Mouse (Mus musculus) embryonic fibroblast, embryonic 13.5 days (primary cell): ENCODE data around the gene Ncoa1.

Source experiments
- CTCF ChIP-seq: IDR thresholded peaks from 2 replicates; pipeline ENCODE4 v1.5.1; 2011; ENCODE audit warnings: mild to moderate bottlenecking, control low read depth, low read length, moderate library complexity, borderline replicate concordance; ENCODE audit not compliant: insufficient read depth
- POLR2A ChIP-seq: IDR thresholded peaks from 2 replicates; pipeline ENCODE4 v1.6.1; 2011; ENCODE audit warnings: low read depth, mild to moderate bottlenecking, control low read depth, low read length, moderate library complexity

GRCm38 (mm10) chr12:4463701-4464100 lies 13.3 kb downstream of the Ncoa1 start:
- TF ChIP-seq CTCF (no peak), POLR2A (no peak)
